Mouse (Mus musculus): ENCODE data around the gene Hspa4.

The Hspa4 gene

GRCm38 (mm10) chr11:53300330-53301166 is at the start of gene Hspa4:
Hspa4 (minus strand) TSS chr11:53300457.
- in situ Hi-C loops (cut with MboI; ENCODE audit: unreplicated experiment in 2 of 2): loop anchor here (5.0 to 25.0 kb wide), 3 partner anchors 42 to 1688 kb away; partner anchors contain the start of genes Hnrnpab (in 1 of the 2) and Nhp2 (in 1 of the 2)

- in situ Hi-C loops (cut with MboI; ENCODE audit: unreplicated experiment in 2 of 2): no loop called here
These were observed 45.5 kb upstream of the Hspa4 start for GRCm38 (mm10) chr11:53345738-53346137.

- in situ Hi-C loops (cut with MboI; ENCODE audit: unreplicated experiment in 2 of 2): no loop called here
These were observed 45.1 kb upstream of the Hspa4 start for GRCm38 (mm10) chr11:53345328-53345727.

GRCm38 (mm10) chr11:53342711-53343110 is 42.5 kb upstream of the Hspa4 start:
- in situ Hi-C loops (cut with MboI; ENCODE audit: unreplicated experiment in 2 of 2): loop anchor here in 1 of 2 experiments (5.0 kb wide), 1 partner anchor 40 kb away; the partner anchor contains the start of gene Hspa4

- in situ Hi-C loops (cut with MboI; ENCODE audit: unreplicated experiment in 2 of 2): loop anchor here in 1 of 2 experiments (5.0 kb wide), 1 partner anchor 39 kb away; the partner anchor contains the start of gene Hspa4
These were observed 40.8 kb upstream of the Hspa4 start for GRCm38 (mm10) chr11:53341019-53341418.

GRCm38 (mm10) chr11:53337684-53338083 is 37.4 kb upstream of the Hspa4 start:
- in situ Hi-C loops (cut with MboI; ENCODE audit: unreplicated experiment in 2 of 2): no loop called here

GRCm38 (mm10) chr11:53336924-53337323 is 36.7 kb upstream of the Hspa4 start:
- in situ Hi-C loops (cut with MboI; ENCODE audit: unreplicated experiment in 2 of 2): no loop called here

GRCm38 (mm10) chr11:53336182-53336571 is 35.9 kb upstream of the Hspa4 start:
- in situ Hi-C loops (cut with MboI; ENCODE audit: unreplicated experiment in 2 of 2): no loop called here

GRCm38 (mm10) chr11:53335505-53336181 is 35.4 kb upstream of the Hspa4 start:
- in situ Hi-C loops (cut with MboI; ENCODE audit: unreplicated experiment in 2 of 2): no loop called here

- in situ Hi-C loops (cut with MboI; ENCODE audit: unreplicated experiment in 2 of 2): no loop called here
These were observed 31.9 kb upstream of the Hspa4 start for GRCm38 (mm10) chr11:53332076-53332680.

GRCm38 (mm10) chr11:53331121-53331520 is 30.9 kb upstream of the Hspa4 start:
- in situ Hi-C loops (cut with MboI; ENCODE audit: unreplicated experiment in 2 of 2): no loop called here

- in situ Hi-C loops (cut with MboI; ENCODE audit: unreplicated experiment in 2 of 2): no loop called here
These were observed 30.1 kb upstream of the Hspa4 start for GRCm38 (mm10) chr11:53330325-53330724.

GRCm38 (mm10) chr11:53324512-53324968 is 24.3 kb upstream of the Hspa4 start, which contains the start of gene Zcchc10:
Zcchc10 (plus strand) TSS chr11:53324679.
- in situ Hi-C loops (cut with MboI; ENCODE audit: unreplicated experiment in 2 of 2): loop anchor here in 1 of 2 experiments (25.0 kb wide), 1 partner anchor 1712 kb away; the partner anchor contains the start of genes Hnrnpab and Nhp2

- in situ Hi-C loops (cut with MboI; ENCODE audit: unreplicated experiment in 2 of 2): loop anchor here in 1 of 2 experiments (25.0 kb wide), 1 partner anchor 1708 kb away; the partner anchor contains the start of genes Hnrnpab and Nhp2
These were observed 19.6 kb upstream of the Hspa4 start for GRCm38 (mm10) chr11:53319867-53320266.

- in situ Hi-C loops (cut with MboI; ENCODE audit: unreplicated experiment in 2 of 2): loop anchor here in 1 of 2 experiments (25.0 kb wide), 1 partner anchor 1706 kb away; the partner anchor contains the start of genes Hnrnpab and Nhp2
These were observed 18.3 kb upstream of the Hspa4 start for GRCm38 (mm10) chr11:53318568-53318967.

- in situ Hi-C loops (cut with MboI; ENCODE audit: unreplicated experiment in 2 of 2): loop anchor here in 1 of 2 experiments (25.0 kb wide), 1 partner anchor 1706 kb away; the partner anchor contains the start of genes Hnrnpab and Nhp2
These were observed 17.8 kb upstream of the Hspa4 start for GRCm38 (mm10) chr11:53318041-53318440.

GRCm38 (mm10) chr11:53316996-53317395 is 16.7 kb upstream of the Hspa4 start:
- in situ Hi-C loops (cut with MboI; ENCODE audit: unreplicated experiment in 2 of 2): loop anchor here in 1 of 2 experiments (25.0 kb wide), 1 partner anchor 1705 kb away; the partner anchor contains the start of genes Hnrnpab and Nhp2

- in situ Hi-C loops (cut with MboI; ENCODE audit: unreplicated experiment in 2 of 2): loop anchor here in 1 of 2 experiments (25.0 kb wide), 1 partner anchor 1702 kb away; the partner anchor contains the start of genes Hnrnpab and Nhp2
These were observed 14.5 kb upstream of the Hspa4 start for GRCm38 (mm10) chr11:53314770-53315173.

- in situ Hi-C loops (cut with MboI; ENCODE audit: unreplicated experiment in 2 of 2): loop anchor here in 1 of 2 experiments (25.0 kb wide), 1 partner anchor 1701 kb away; the partner anchor contains the start of genes Hnrnpab and Nhp2
These were observed 12.6 kb upstream of the Hspa4 start for GRCm38 (mm10) chr11:53312823-53313222.

- in situ Hi-C loops (cut with MboI; ENCODE audit: unreplicated experiment in 2 of 2): loop anchor here in 1 of 2 experiments (25.0 kb wide), 1 partner anchor 1699 kb away; the partner anchor contains the start of genes Hnrnpab and Nhp2
These were observed 11.1 kb upstream of the Hspa4 start for GRCm38 (mm10) chr11:53311385-53311784.

Measured in v-Abl transformed pro-B cells (cell line).